Mouse (Mus musculus) C2C12 (cell line): ENCODE data around the gene Abhd12. TPM values are rescaled to one million over a fixed set of nuclear protein-coding genes. Genes with fewer than 3 reads are reported as not detected.

Experiments
- H3K27me3 ChIP-seq: one replicate; pipeline ENCODE4 v1.6.1; 2011; ENCODE audit not compliant: control insufficient read depth, insufficient read depth, insufficient read length
- H3K36me3 ChIP-seq: one replicate; pipeline ENCODE4 v1.6.1; 2011; ENCODE audit not compliant: control insufficient read depth, insufficient read depth
- H3K4me3 ChIP-seq: one replicate; pipeline ENCODE4 v1.5.1; 2011; ENCODE audit warnings: mild to moderate bottlenecking, control low read depth; ENCODE audit not compliant: poor library complexity, insufficient read depth, severe bottlenecking
- H3K79me2 ChIP-seq: one replicate; pipeline ENCODE4 v1.6.1; 2011; ENCODE audit not compliant: control insufficient read depth, insufficient read depth
- H3K79me3 ChIP-seq: one replicate; pipeline ENCODE4 v1.6.1; 2011; ENCODE audit warnings: low read depth, control low read depth
- H3ac ChIP-seq: one replicate; pipeline ENCODE3; 2011; ENCODE audit warnings: low read depth; ENCODE audit not compliant: control insufficient read depth, insufficient read length
- CEBPB ChIP-seq: IDR thresholded peaks from one replicate; pipeline ENCODE4 v1.6.1; 2011; ENCODE audit warnings: low read depth, mild to moderate bottlenecking, control low read depth, moderate library complexity
- CTCF ChIP-seq: IDR thresholded peaks from one replicate; pipeline ENCODE4 v1.5.1; 2011; ENCODE audit not compliant: control insufficient read depth, insufficient read depth, insufficient read length
- FOSL1 ChIP-seq: IDR thresholded peaks from one replicate; pipeline ENCODE4 v1.8.0; 2011; ENCODE audit warnings: mild to moderate bottlenecking, low read length; ENCODE audit not compliant: poor library complexity, insufficient read depth, severe bottlenecking
- MAX ChIP-seq: IDR thresholded peaks from one replicate; pipeline ENCODE4 v1.6.1; 2011; ENCODE audit warnings: mild to moderate bottlenecking, control low read depth
- MYOD1 ChIP-seq: IDR thresholded peaks from one replicate; pipeline ENCODE4 v1.6.1; 2011; ENCODE audit warnings: low read depth; ENCODE audit not compliant: control insufficient read depth, insufficient read length
- MYOG ChIP-seq: IDR thresholded peaks from one replicate; pipeline ENCODE4 v1.6.1; 2011; ENCODE audit not compliant: control insufficient read depth, insufficient read length; ENCODE audit errors: extremely low read depth
- USF1 ChIP-seq: IDR thresholded peaks from one replicate; pipeline ENCODE4 v1.6.1; 2011; ENCODE audit warnings: low read depth, mild to moderate bottlenecking, control low read depth, moderate library complexity
- polyA plus RNA-seq: library from polyadenylated mRNA; unstranded; fragments of >200 nt; fragmentation: generic; extraction: Trizol; gene quantifications from one replicate; pipeline ENCODE4 v1.2.1, GENCODE M21; 2012; ENCODE audit warnings: missing spikeins

Abhd12 gene
- polyA plus RNA-seq, 1 experiment, result 62.7 TPM

GRCm38 (mm10) chr2:150867021-150867420, 37.5 kb downstream of the Abhd12 start:
- TF ChIP-seq USF1 (no peak), MAX (no peak), CEBPB (no peak), MYOD1 (no peak), CTCF (no peak), FOSL1 (no peak), MYOG (no peak)
- no peaks in the 10 kb centered on the region for H3K27me3 ChIP-seq
- H3K79me3 ChIP-seq, result peaks cover 1% of the 10 kb centered on the region
- no peak overlapping the region for H3ac ChIP-seq
- no peaks in the 10 kb centered on the region for H3K36me3 ChIP-seq
- H3K79me2 ChIP-seq, result peaks cover 17% of the 10 kb centered on the region
- H3K4me3 ChIP-seq, result no peak overlapping the region

GRCm38 (mm10) chr2:150861128-150861527, 43.4 kb downstream of the Abhd12 start:
- no peak for TF ChIP-seq CTCF
- no peak for TF ChIP-seq FOSL1
- no peak for TF ChIP-seq MYOG
- TF ChIP-seq USF1, result no peak
- no peak for TF ChIP-seq MYOD1
- TF ChIP-seq MAX, result no peak
- TF ChIP-seq CEBPB, result no peak
- Histone ChIP-seq H3K27me3 (no peaks in the 10 kb centered on the region), H3K36me3 (no peaks in the 10 kb centered on the region), H3K4me3 (no peak overlapping the region), H3K79me3 (peaks cover 2% of the 10 kb centered on the region), H3ac (no peak overlapping the region), H3K79me2 (peaks cover 23% of the 10 kb centered on the region)

GRCm38 (mm10) chr2:150859709-150860470, 44.7 kb downstream of the Abhd12 start:
- Histone ChIP-seq H3K79me2 (peaks cover 23% of the 10 kb centered on the region), H3K79me3 (peaks cover 2% of the 10 kb centered on the region)

GRCm38 (mm10) chr2:150858724-150859487, 45.6 kb downstream of the Abhd12 start:
- H3K27me3 ChIP-seq, result no peaks in the 10 kb centered on the region
- no peak for TF ChIP-seq MYOD1
- TF ChIP-seq MAX, result no peak
- TF ChIP-seq MYOG, result no peak
- no peak for TF ChIP-seq FOSL1
- no peak for TF ChIP-seq CTCF
- no peak for TF ChIP-seq CEBPB
- TF ChIP-seq USF1, result no peak
- H3ac ChIP-seq, result no peak overlapping the region
- no peak overlapping the region for H3K4me3 ChIP-seq
- H3K36me3 ChIP-seq, result no peaks in the 10 kb centered on the region
- H3K79me3 ChIP-seq, result peaks cover 2% of the 10 kb centered on the region
- H3K79me2 ChIP-seq, result peaks cover 20% of the 10 kb centered on the region

More at GRCm38 (mm10) chr2:150859709-150860470, 44.7 kb downstream of the Abhd12 start:
- H3ac ChIP-seq, result no peak overlapping the region
- TF ChIP-seq MYOD1 (no peak), MAX (no peak), MYOG (no peak), CTCF (no peak), CEBPB (no peak), FOSL1 (no peak), USF1 (no peak)
- H3K27me3 ChIP-seq, result no peaks in the 10 kb centered on the region
- no peak overlapping the region for H3K4me3 ChIP-seq
- H3K36me3 ChIP-seq, result no peaks in the 10 kb centered on the region

GRCm38 (mm10) chr2:150855186-150855585, 49.4 kb downstream of the Abhd12 start:
- Histone ChIP-seq H3K36me3 (no peaks in the 10 kb centered on the region), H3K27me3 (no peaks in the 10 kb centered on the region), H3ac (no peak overlapping the region), H3K79me3 (peaks cover 2% of the 10 kb centered on the region), H3K4me3 (no peak overlapping the region), H3K79me2 (peaks cover under 1% of the 10 kb centered on the region)
- TF ChIP-seq CEBPB (no peak), MYOD1 (no peak), MAX (no peak), MYOG (no peak)

GRCm38 (mm10) chr2:150851251-150851650, 53.3 kb downstream of the Abhd12 start:
- no peak overlapping the region for H3ac ChIP-seq
- TF ChIP-seq MYOD1 (no peak), FOSL1 (no peak), MYOG (no peak), USF1 (no peak), MAX (no peak), CEBPB (no peak), CTCF (no peak)
- no peaks in the 10 kb centered on the region for H3K79me3 ChIP-seq
- no peaks in the 10 kb centered on the region for H3K27me3 ChIP-seq
- no peak overlapping the region for H3K4me3 ChIP-seq
- no peaks in the 10 kb centered on the region for H3K79me2 ChIP-seq
- H3K36me3 ChIP-seq, result peaks cover 5% of the 10 kb centered on the region
